ENCODE assay signal across 13 mouse cellular contexts in the genomic region with DNA sequence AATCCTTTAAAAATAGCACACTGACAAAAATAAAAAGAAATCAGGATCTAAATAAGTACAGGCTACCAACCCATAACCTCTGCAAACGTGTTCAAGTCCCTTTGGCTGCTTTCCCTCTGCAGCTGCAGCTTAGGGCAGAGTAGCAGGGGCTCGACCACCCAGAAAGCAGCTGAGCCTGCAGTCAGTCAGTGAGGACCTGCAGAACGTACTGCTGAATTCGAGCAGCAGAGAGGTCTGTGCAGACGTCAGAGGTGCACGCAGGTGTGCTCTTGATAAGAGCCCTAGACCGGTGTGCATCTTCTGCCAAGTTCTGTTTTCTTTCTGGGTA. TPM values are rescaled to one million over a fixed set of nuclear protein-coding genes. Genes with fewer than 3 reads are reported as not detected.
"Had no signal": no experiment of that assay in that cellular context is flagged by ENCODE, and none has a peak within 500 bp of the region (broad histone marks: within the 10 kb centered on the region; RNA-seq: fewer than 3 reads in every experiment).

No protein-coding gene starts in this region.

- ATAC-seq: lung, postnatal 0 days had no signal

- H3K4me2 ChIP-seq: neural tube, embryonic 12.5 days; stomach, embryonic 15.5 days had no signal

- H3K9ac ChIP-seq: liver, embryonic 14.5 days; neural tube, embryonic 12.5 days; stomach, embryonic 15.5 days had no signal

- H3K9me3 ChIP-seq: midbrain, embryonic 10.5 days; neural tube, embryonic 12.5 days; stomach, embryonic 15.5 days had no signal

- H3K27ac ChIP-seq: layer of hippocampus, adult 2 months; liver, embryonic 14.5 days; midbrain, embryonic 10.5 days; neural tube, embryonic 12.5 days; stomach, embryonic 15.5 days had no signal

- DNase-seq: kidney, postnatal 10 days; kidney, postnatal 4 days; lung, adult 18-20 months; lung, postnatal 36 days; midbrain, embryonic 14.5 days; thymus, postnatal 36 days had no signal

- H3K36me3 ChIP-seq: midbrain, embryonic 10.5 days; neural tube, embryonic 12.5 days; stomach, embryonic 15.5 days had no signal

- H3K4me3 ChIP-seq: layer of hippocampus, adult 2 months; midbrain, embryonic 10.5 days; neural tube, embryonic 12.5 days; stomach, embryonic 15.5 days had no signal

RNA-seq across cellular contexts. Expression of gene Gipc2, which starts 56.8 kb away (rescaled TPM):
- total RNA-seq: neutrophil, adult 5-6 weeks had no signal
